Mouse (Mus musculus) cortical plate, adult 2 months (tissue): ENCODE data around the gene Tmed1.

Experiments
- CTCF ChIP-seq: fragments of 200-500 bp; IDR thresholded peaks from 2 replicates; pipeline ENCODE4 v1.5.1; 2011; ENCODE audit warnings: mild to moderate bottlenecking, control low read depth, low read length; ENCODE audit not compliant: insufficient read depth; ENCODE audit errors: extremely low read depth
- POLR2A ChIP-seq: fragments of 200-500 bp; IDR thresholded peaks from 2 replicates; pipeline ENCODE4 v1.6.1; 2011; ENCODE audit warnings: mild to moderate bottlenecking, low read length, control low read depth; ENCODE audit not compliant: insufficient read depth; ENCODE audit errors: extremely low read depth

- no peak for TF ChIP-seq POLR2A
- TF ChIP-seq CTCF: no peak
These were observed 46.1 kb downstream of the Tmed1 start for GRCm38 (mm10) chr9:21463766-21464564.
